Mouse (Mus musculus) gastrocnemius, postnatal 36 days (tissue): ENCODE results near the gene Trim69. TPM values are rescaled to one million over a fixed set of nuclear protein-coding genes. Genes with fewer than 3 reads are reported as not detected.

Source experiments
- DNase-seq, 2 experiments: peaks; one replicate each; pipeline ENCODE4 v3.0.0; 2022
- intact Hi-C: fragments of 180-260 bp; cut with DNase I; formaldehyde crosslinking; loops from one replicate; pipeline ENCODE4 v1.15.1; 2025
- total RNA-seq, 2 experiments: library from RNA; stranded (reverse); gene quantifications; 2 replicates each; pipeline ENCODE4 v1.2.3; 2021

Gene Trim69
- total RNA-seq, 2 experiments from 2014 or later, result not detected

DNA sequence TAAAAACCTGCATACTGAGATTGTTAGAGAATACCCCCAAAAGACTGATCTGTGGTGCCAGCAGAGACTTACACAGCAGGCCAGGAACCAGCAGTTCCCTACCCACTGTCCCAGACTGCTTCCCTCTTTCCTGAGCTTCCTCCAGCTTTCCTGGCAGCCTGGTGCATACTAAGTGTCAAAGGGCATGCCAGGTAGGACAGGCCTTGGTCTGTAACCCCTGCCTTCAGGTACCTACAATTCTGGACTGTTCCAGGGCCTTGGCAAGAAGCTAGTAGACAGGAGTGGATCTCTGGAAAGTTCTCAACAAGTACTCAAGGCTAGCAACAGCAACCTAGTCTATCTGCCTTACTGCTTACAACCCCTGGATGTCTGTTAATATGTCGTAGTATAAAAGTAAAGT lies 9.3 kb upstream of the Trim69 start:
- intact Hi-C loops, result no loop called here
- DNase-seq, result no peak

DNA sequence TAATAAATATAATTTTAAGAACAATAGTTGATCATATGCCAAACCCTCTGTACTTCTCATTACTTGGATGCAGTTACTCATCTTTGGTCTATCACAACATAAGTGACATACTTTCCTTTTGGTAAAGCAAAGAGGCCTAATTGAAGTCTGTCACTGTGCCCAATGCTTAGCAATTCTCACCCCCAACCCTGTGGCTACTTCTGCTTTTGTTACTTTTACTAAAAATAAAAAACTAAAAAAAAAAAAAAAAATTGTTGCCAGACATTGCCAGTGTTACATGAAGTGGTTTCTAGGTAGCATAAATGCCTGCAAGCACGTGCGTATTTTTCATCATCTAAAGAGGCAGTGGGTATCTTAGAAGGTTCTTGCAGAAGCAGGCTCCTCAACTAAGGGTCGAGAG lies 7.7 kb upstream of the Trim69 start:
- intact Hi-C loops, result no loop called here
- no peak for DNase-seq

DNA sequence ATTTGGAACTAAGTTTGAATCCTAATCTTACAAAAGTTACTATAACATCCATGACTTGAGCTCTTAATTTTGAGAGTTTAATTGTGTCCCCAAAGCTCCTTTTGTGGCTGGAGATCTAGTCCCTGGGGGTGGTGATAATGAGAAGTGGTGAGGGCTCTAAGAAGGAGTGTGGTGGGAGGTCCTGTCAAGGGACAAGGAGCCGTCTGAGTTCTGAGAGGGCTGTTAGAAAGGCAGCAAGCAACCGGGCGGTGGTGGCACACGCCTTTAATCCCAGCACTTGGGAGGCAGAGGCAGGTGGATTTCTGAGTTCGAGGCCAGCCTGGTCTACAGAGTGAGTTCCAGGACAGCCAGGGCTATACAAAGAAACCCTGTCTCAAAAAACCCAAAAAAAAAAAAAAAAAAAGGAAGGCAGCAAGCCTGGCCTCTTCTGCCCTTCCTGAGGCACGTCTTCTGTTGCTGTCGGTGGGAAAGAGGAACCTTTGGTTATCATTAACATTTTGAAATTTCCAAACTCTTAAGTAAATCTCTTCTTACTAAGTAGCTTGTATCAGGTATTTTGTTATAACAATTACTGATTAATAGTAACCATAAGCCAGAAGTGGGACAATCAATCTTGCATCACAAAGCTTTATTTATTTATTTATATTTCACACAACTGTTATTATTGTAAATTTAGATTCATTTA lies 6.7 kb upstream of the Trim69 start:
- intact Hi-C loops, result no loop called here

DNA sequence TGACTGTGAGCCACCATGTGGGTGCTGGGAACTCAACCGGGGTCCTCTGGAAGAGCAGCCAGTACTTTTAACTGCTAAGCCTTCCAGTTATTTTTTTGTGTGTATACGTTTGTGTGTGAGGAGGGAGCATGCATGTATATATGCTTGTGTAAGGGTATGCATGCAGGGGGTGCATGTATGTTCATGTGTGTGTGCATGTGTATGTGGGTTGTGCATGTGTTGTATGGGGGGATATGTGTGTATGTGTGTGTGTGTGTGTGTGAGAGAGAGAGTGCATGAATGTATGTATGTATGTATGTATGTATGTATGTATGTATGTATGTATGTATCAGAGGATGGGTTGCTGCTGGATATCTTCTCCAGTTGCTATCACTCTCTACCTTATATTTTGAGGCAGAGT lies 6.0 kb upstream of the Trim69 start:
- intact Hi-C loops, result no loop called here
- no peak for DNase-seq

More for the DNA sequence above, 6.7 kb upstream of the Trim69 start:
- no peak for DNase-seq

DNA sequence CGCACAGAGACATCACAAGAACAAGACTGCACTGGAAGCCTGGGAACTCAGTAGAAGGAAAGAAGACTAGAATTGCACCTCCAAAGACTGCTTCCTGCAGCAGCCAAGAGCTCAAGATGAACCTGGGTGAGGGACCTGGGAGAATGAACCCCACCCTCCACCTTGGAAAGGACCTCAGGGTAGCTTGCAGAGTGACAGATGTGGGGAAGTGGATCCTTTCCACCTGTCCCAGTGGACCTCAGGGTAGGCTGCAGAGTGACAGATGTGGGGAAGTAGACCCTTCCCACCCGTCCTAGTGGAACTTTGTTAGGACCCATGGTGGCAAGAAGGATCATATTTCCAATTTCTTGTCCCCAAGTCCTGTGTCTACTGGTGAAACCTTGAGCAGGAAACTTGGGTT lies 5.2 kb upstream of the Trim69 start:
- intact Hi-C loops, result no loop called here

DNA sequence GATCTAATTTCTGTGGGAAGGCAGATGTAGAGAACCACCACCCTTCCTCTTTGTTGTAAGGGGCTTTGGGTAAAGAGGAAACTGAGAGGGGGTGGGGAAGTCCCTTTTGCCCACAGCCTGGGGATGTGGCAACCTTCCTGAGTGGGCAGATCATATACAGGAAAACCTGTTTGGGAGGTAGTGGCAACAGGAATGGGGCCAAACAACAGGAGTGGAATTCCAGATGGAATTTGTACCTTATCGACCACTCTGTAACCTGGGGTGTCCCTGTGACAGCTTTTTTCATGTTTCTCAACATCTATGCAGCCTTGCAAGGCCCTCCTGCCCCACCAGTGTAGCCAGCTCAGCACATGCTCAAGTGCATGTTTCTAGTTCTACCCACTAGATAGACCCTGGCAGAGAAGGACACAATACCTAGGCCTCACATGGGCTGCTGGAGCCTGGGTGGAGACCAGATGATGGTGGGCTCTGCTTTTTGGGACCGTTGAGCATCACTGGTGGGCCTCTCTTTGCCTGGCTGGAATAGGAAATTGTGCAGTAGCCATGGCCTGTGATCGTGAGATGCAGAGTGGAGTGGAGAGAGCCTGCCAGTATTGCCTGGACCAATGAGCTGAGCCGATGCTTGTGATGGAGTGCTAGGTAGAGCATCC lies 4.3 kb upstream of the Trim69 start:
- DNase-seq, result no peak
- intact Hi-C loops, result no loop called here

More for the DNA sequence above, 5.2 kb upstream of the Trim69 start:
- no peak for DNase-seq

DNA sequence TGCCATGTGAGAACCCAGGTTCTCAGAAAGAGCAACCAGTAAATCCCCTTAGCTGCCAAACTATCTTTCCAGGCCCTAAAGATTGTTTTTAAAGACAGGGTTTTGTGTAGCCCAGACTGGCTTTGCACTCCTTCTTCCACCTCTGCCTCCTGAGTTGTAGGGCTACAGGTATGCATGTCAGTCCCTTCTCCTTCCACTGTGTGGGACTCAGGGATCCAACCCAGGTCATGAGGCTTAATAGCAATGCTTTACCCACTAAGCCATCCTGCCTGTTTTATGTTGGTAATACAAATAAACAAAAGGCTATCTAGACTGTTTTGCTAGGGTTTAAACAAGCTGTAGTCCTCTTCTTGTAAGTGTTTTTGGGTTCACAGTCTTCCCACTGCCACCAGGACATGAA lies 2.9 kb upstream of the Trim69 start:
- no peak for DNase-seq
- intact Hi-C loops, result no loop called here

DNA sequence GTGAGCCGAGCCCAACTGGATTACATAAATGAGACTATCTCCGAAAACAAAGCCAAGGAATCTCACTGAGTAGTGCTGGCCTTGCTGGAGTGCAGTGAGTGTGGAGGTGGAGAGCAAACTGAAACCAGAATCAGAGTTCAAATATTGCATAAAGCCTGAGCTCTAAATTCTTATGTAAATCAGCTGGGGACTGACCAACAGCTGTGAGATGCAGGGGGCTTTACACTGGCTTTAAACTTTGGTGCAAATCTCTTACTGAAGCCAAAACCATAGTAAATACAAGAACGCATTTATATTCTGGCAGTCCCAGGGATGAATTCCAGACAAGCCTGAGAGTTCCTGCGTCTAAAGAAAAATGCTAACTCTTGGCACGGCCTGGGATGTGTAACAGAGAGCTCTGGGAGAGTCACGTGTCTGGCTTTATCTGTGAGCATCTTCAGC lies 2.1 kb upstream of the Trim69 start:
- intact Hi-C loops, result loop anchor here (2.0 kb wide), 2 partner anchors 40 to 88 kb away; partner anchors contain the start of gene Spg11
- DNase-seq, result no peak

DNA sequence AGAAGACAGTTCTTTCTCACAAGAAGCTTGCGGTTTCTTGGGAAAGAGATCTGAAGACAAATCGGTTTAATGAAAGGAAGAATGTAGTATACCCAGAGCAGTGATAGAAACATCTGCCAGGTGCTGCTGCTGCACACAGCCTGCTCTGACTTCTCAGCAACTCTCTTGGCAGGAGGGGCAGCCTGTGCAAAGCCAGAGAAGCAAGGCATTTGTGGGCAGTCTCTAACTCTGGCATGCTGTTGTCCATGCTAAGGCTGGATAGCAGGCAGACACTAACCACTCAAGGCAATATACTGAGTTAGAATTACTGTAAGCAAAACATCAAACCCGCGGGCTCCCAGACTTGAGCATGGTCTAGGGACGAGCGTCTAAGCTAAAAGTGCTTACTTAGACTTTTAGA lies 833 bp upstream of the Trim69 start:
- DNase-seq, result no peak
- intact Hi-C loops, result loop anchor here (2.0 kb wide), 2 partner anchors 41 to 89 kb away; partner anchors contain the start of gene Spg11

DNA sequence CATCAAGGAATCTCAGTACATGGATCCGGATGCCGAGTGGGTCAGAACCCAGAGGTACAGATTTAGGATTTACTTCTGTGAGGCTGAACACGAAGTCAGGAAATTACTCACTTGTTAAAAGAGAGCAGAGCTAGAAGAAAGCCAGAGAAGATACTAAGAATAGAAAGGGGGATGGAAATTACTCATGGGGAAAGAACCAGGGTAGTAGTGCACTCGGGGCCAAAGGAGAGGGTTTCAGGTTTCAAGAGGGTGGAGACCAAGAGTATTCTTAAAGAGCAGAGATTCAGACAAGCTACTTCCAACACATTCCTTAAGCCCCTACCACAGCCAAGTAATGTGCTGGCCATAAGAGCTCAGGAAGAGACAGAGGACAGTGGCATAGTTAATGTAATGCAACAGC lies 1.0 kb downstream of the Trim69 start:
- intact Hi-C loops, result no loop called here

DNA sequence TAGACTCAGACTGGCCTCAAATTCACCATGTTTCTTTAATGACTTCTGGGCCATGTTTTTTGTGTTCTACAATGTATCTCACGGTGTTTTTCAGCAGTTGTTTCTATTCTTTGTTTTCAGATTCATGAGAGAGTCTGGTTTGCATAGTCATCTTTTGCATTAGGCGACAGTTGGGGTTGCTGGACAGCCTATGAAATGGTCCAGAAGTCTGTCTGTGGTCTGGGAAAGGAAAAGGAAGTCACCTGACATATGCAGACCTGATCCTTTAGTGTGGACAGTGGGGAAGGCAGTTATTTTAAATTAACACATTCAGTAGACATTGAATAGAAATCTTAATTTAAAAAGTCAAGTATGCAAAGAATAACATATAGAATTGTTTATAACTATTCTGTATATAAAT lies 2.0 kb downstream of the Trim69 start:
- DNase-seq, result no peak
- intact Hi-C loops, result no loop called here

More for the DNA sequence above, 1.0 kb downstream of the Trim69 start:
- DNase-seq, result no peak

DNA sequence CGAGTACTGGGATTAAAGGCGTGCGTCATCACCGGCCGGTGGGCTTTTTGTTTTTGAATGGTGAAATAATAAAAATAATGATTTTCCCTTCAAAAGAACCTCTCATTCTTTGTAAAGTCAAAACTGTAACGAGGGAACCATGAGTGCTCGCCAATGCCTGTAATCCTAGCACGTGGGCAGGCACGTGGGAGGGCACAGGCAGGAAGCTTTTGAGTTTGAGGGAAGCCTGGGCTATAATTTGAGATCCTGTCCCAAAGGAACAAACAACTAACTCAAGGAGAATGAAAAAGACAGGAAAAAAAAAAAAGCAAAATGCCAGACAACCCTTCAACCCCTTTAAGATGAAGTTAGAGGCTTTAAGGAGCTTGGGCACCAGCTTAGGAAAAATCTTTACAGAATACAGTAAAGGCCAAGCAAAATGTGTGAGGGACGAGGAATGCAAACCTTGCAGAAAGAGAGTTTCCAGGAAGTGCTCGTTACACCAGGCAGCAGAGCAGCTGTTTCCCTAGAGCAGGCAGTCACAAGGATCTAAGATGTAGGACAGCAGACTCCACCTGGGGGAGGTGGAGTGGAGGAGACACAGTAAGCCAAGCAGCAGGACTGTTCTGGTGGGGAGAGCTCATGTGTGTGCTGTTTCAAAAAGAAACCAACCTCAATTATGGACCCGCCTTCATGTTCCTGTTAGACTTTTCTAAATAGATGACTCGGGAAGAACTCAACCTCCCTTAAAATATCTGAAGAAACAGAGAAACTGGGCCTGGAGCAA lies 3.1 kb downstream of the Trim69 start:
- no peak for DNase-seq
- intact Hi-C loops, result no loop called here

DNA sequence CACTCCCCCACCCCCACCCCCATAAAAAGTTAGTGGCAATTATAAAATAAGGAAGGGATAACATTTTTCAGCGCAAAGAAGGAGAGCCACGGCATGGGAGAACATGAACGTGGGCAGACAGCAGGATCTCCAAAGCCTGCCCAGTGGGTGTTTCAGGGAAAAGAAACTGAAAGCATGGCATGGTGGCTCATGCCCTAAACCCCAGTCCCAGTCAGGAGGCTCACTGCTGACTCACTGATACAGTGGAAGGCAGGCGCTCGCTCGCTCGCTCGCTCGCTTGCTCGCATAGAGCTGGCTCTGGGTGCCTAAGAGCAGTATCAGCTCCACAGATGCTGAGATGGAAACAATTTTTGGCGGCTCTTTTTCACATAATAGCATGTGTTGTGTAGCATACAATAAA lies 3.8 kb downstream of the Trim69 start:
- intact Hi-C loops, result no loop called here
- no peak for DNase-seq

DNA sequence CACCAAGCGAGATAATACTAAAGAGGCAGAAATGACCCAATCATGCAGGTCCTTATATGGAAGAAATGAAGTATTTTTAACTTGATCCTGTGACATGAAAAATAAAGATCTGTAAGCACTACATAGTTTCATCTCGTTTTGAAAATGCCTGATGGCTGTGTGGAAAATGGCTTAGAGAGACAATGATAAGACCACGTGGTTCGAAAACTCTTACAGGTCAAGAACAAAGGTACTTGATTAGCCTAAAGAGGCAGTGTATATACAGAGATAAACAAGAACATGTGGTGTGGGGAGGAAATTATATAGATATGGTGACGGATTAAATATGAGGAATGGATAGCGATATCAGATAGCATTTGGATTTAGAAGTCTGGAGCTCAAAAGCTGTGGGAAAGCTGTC lies 10.8 kb downstream of the Trim69 start:
- intact Hi-C loops, result no loop called here
- DNase-seq, result no peak

DNA sequence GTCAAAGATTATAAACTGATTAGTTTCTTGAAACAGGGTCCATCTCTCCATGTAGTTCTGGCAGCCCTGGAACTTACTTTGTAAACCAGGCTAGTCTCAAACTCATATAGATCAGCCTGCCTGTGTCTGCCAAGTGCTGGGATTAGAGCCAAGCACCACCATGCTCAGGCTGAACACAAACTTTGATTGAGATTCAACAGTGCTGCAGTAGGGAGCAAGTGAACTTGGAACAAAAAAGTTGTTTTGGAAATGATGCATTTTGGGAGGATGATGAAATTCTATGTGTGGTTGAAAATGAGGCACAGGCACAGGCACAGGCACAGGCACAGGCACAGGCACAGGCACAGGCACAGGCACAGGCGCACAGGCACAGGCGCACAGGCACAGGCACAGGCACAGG lies 11.7 kb downstream of the Trim69 start:
- no peak for DNase-seq
- intact Hi-C loops, result no loop called here

DNA sequence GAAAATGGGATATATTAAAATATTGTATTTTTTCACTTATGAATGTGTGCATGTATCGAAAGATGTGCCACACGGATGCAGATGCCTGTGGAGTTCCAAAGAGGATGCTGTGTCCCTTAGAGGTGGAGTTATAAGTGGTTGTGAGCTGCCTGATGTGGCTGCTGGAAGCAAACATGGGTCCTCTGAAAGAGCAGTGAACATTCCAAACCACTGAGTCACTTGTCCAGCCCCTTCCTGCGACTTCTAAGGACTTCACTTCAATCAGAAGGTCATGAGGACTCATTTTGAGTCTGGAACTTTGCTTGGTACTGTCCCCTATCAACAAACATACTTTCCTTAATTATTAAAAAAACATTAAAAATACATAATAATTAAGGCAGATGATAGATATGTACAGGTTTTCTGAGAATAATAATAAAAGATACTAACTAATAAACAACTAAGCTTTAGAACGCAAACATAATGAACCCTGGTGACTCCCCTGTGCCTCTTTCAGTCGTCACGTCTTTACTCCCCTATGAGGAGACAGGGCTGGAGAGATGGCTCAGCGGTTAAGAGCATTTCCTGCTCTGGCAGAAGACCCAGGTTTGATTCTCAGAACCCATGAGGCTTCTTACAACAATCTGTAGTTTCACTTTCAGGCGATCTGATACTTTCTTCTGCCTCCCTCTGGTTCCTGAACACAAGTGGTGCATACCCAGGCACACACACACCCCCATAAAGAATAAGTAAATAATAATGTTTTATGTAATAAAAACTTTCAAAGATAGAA lies 19.7 kb downstream of the Trim69 start:
- DNase-seq, result no peak
- intact Hi-C loops, result no loop called here

DNA sequence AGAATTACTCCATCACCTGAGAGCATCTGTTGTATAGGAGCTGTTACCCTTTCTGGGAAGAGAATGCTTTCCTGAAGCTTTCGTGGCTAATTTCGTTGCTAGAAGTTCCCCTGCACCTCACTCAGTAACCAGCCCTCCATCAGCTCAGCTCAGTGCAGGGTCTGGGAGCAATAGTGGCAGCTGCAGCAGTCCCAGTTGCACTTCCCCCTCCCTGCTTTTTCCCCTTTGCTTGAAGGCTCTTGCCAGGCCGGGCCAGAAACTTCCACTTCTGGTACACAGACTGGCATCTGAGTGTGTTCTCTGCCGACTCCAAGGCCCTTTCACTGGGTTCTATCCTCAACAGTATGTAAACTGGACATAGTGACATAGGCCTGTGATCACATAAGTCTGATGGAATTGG lies 24.6 kb downstream of the Trim69 start:
- intact Hi-C loops, result no loop called here
- DNase-seq, result no peak

DNA sequence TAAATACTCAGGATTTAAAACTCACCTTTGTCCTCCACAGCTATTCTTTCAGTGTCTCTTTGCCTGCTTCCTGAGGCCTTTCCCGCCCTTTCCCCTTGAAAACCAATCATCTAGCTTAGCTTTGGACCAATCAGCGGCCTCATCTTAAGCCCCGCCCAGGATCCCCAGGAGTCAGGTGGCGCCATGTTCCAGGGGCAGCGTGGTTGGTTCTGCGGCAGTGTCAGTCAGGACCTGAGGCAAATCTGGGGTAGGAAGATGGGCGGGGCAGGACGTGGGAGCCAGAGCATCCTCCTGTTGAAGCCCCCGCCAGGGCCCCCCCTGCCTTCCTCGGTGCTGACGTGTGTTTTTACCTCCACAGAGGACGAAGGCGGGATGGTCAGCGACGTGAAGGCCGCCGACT lies 25.6 kb downstream of the Trim69 start, which contains the start of the genes Patl2 and Terb2:
TSS of gene Patl2 (minus strand) at position 84 of the 400 bp plus-strand sequence.
TSS of gene Terb2 (plus strand) at position 167 of the 400 bp plus-strand sequence.
- DNase-seq, result no peak
- intact Hi-C loops, result no loop called here

DNA sequence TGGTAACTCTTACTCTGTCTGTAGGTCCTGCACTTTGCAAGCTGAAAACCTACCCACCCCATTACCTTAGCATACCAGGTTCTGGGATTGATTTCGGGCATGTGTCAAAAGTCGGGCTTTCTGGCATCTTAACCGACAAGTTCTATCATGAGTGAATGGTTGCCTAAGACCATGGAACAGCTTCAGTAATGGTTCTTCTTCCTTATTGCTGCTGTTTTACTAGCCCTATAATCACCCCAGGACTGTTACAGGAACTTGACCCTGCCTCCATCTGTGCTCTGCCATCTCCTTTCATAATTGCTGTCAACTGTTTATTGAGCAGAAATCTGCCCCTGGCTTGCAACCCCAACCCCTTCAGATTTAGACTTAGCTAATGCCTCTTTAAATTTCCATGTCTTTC lies 26.3 kb downstream of the Trim69 start:
- intact Hi-C loops, result no loop called here
- DNase-seq, result no peak

DNA sequence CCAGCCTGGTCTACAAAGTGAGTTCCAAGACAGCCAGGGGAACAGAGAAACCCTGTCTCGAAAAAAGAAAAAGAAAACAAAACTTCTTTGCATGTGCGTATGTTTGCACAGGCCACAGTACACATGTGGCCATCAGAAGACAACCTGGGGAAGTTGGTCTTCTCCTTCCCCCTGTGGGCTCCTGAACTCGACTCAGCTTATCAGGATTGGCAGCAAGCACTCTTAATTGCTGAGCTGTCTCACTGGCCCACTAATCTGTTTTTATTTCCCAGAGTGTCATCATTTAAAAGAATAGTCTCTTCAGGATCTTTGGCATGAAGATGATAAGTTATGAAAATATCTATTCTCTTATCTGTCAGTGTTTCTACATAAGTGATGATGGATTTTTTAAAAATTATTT lies 31.3 kb downstream of the Trim69 start:
- no peak for DNase-seq
- intact Hi-C loops, result loop anchor here (5.0 kb wide), 1 partner anchor 110 kb away; no protein-coding TSS in a partner anchor
